Mouse (Mus musculus): ENCODE results near the gene Grm3. TPM values are rescaled to one million over a fixed set of nuclear protein-coding genes. Genes with fewer than 3 reads are reported as not detected.

The Grm3 gene
- total RNA-seq, 4 experiments from 2014 or later, result 59.9 to 75.7 (median 64.0) TPM

DNA sequence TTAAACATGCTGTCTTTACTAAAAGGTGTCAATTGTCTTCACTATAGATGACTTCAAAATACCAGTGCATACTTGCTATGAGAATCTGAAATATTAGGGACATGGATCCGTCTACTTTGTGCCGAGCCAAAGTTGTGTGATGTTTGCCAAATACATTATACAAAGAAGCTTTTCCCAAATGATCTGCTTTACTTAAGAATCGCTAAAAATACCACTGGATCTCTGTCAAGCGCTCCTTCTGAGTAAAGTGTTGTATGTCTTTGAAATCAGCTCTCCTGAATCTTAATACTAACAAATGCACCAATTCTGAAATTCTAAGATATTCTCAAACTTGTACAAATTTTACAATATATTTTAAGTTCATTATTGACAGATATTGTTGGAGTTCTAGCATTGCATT, 100.6 kb downstream of the Grm3 start:
- DNase-seq (ENCODE audit: low spot score in 2 of 2), result no peak

GRCm38 (mm10) chr5:9623095-9623459, 101.9 kb downstream of the Grm3 start:
- no peak for DNase-seq (ENCODE audit: low spot score in 2 of 2)

- no peak for DNase-seq (ENCODE audit: low spot score in 2 of 2)
Observed at GRCm38 (mm10) chr5:9622264-9623094, 102.5 kb downstream of the Grm3 start.

DNA sequence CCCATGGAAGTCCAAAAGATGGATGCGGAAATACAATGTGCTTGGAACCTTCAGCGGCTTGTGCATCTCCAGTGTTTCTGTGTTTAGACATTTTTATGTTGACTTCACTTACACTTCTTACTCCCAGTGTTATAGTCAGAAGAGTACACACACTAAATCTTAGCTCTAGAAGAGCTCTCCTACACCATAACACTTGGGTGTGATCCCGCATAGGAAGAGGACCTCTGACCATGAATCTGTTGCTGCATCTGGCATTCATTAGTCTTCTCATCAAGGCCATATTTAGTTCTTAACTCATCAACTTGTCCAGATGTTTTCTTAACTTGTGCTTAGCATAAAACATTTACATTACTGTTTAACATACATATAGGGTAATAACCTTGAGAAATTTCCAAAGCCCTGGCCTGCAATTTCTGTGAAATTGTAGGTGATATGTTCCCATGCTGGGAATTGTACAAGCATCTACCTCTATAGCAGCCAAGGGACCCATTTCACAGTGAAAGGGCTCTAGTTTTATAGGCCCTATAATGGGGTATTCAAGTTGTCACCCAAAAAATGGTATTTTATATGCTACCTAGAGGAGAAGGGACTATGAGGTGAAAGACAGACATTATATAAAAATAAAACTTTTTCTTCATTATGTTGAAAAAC, 103.4 kb downstream of the Grm3 start:
- no peak for DNase-seq (ENCODE audit: low spot score in 2 of 2)

- peak in 1 of 2 experiments; percentile 28 for DNase-seq (ENCODE audit: low spot score in 2 of 2)
Observed at GRCm38 (mm10) chr5:9579021-9579420, 145.9 kb downstream of the Grm3 start.

GRCm38 (mm10) chr5:9578571-9578970, 146.4 kb downstream of the Grm3 start:
- DNase-seq (ENCODE audit: low spot score in 2 of 2), result no peak

DNA sequence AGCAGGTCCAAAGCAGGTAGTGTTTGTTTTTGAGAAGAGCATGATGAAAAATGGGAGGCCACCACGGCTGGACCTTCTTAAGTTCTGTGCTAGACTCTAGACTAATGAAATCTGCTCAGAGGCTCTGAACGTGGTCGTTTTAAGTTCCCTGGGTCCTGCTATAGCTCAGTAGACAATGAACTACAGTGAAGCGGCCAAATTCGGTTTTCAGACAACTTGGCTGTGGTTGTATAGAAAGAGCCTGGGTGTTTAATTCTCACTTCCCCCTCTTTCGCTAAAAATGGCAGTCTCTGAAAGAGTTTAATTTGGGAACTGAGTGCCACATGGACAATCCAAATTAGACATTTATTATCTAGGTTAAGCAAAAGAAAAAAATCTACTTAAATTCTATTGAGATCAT, 154.0 kb downstream of the Grm3 start:
- DNase-seq (ENCODE audit: low spot score in 2 of 2), result no peak

DNA sequence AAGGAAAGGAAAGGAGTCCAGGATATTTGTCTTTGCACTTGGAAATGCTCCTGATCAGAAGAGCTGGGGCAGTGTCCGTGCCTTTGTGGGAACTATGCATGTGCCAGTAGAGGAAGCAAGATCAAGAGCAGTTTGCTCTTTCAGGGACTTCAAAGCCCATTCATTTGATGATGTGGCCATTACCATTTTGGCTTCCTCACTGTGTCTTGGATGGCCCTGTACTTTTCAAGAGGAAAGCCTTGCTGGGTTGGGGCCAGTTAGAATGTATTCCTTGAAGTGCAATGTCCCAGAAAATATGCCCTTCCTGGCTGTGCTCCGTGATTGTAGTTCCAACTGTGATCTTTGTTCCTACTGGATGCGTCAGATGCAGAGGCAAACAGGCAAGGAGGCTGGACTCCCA, 167.3 kb downstream of the Grm3 start:
- DNase-seq (ENCODE audit: low spot score in 2 of 2), result peak; percentile 39 to 55

DNA sequence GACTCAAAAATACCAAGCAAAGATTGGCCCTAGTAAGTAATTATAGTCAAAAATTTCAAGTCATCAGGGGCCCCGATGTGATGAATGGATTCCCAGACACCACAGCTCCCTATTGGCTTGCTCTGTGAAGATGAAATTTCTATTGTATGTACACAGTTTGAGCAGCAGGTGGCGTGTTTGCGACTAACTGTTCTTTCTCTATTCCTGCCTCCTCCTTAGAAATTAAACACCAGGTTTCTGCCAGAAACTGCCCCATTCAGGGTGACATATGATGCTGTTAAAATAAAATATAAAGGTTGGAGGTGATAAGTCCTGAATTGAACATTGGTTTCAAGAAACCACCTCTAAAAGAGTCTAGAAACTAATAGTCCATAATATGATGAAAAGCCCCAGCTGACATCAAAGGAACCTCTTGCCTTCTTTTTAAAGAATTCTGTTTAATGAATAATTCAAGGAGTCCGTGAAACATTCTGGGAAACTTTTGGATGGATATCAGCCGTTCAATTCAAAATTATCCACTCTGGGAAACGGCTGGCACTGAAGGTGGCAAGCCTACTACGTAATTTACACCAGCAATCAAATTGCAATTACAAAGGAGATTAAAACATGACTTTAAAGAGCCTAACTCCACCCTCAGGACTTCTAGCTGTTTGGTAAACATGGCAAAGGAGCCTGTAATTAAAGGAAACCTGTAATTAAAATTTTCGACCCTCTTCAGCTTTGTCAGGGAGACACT, 184.0 kb downstream of the Grm3 start:
- DNase-seq (ENCODE audit: low spot score in 2 of 2), result peak; percentile 53 to 57

DNA sequence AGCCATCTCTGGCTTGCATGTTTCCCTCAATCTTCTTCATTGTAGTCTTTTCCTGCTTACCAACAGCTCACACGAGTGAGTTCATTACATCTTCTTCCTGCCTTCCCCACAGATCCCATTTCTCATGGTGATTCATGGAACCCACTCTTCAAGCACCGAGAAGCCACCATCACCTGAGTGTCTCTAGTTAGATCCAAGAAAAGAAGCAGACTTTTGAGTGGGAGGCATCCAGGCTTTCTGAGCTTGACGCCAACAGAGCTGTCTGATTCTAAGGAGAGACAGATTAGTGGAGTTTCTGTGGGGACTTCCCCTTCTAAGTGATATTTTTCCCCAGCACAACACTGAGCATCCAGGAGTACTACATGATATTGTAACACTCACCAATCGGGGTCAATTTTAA, 199.5 kb downstream of the Grm3 start:
- DNase-seq (ENCODE audit: low spot score in 2 of 2), result no peak

- DNase-seq (ENCODE audit: low spot score in 2 of 2), result no peak
Observed at GRCm38 (mm10) chr5:9511027-9511426, 213.9 kb downstream of the Grm3 start.

DNA sequence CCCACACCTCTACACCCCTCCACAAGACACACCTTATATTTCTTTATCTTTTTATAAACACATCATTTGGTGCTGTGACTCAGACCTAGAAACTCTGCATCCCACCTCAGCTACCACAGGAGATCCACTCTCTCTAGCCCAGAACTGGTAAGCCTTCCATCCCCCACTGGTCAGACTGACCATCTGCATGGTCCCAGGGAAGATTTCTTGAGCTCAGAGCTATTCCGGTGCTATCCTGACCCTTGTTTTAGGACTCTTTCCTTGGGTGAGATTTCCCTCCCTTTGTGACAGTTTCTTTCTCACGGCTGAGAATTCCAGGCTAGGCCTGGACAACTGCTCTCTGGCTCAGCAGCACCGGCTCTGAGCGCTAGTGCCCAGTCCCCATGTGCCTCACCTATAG, 227.7 kb downstream of the Grm3 start:
- no peak for DNase-seq (ENCODE audit: low spot score in 2 of 2)

DNA sequence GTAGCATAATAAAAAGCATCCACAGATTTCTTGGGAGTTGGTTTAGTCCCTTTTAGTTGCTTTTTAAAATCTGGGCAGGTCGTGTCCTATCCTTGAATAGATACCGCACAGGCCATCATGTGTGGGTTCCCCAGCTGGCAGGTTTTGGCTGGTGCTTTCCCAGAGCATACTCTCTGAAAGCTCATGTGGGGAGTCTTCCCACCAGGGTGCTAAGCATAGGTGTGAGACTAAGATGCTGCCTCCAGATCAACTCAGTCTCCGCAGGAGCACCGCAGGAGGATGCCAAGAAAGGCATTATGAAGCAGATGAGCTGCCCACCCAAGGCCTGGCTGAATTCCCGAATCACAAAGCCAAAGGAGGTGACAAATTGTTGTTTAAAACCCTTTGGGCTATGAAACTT, 229.5 kb downstream of the Grm3 start:
- DNase-seq (ENCODE audit: low spot score in 2 of 2), result peak; percentile 11 to 12

DNA sequence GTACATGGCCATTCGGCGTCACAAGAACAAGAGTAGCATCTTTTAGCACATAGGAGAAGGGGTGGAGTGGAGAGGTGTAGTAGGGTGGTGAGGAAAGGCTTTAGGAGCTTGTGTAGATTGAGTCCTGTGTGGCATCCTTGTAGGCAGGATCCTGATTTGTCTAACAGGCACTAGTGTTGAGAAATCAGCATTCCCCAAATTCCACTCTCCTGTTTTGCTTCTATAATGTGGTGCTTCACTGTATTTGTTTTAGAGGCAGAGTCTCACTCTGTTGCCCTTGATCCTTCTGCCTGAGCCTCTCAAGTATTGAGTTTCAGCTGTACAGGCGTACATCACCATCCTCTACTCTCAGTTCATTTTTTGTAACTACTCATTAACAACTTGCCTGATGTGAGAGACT, 247.4 kb downstream of the Grm3 start:
- DNase-seq (ENCODE audit: low spot score in 2 of 2), result no peak

DNA sequence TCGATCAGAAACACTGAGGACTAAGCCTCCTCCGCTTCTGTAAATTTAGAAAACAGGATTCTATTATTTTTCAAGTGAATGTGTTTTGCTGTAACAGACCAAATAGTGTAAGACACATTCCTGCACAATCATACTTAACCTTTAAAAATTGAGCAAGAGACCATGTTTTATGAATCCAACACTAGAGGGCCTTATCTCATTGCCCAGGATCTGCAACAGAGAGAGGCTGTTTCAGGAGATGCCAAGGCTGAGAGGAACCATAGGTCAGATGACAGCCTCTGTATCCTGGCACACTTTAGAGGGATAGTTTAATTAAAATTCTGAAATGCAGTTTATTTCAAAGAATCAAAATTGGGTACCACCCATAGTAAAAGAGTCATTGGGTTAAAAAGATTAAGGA, 271.7 kb downstream of the Grm3 start:
- no peak for DNase-seq (ENCODE audit: low spot score in 2 of 2)

GRCm38 (mm10) chr5:9449570-9449969, 275.4 kb downstream of the Grm3 start:
- DNase-seq (ENCODE audit: low spot score in 2 of 2), result peak in 1 of 2 experiments; percentile 30

GRCm38 (mm10) chr5:9448931-9449330, 276.0 kb downstream of the Grm3 start:
- DNase-seq (ENCODE audit: low spot score in 2 of 2), result no peak

DNA sequence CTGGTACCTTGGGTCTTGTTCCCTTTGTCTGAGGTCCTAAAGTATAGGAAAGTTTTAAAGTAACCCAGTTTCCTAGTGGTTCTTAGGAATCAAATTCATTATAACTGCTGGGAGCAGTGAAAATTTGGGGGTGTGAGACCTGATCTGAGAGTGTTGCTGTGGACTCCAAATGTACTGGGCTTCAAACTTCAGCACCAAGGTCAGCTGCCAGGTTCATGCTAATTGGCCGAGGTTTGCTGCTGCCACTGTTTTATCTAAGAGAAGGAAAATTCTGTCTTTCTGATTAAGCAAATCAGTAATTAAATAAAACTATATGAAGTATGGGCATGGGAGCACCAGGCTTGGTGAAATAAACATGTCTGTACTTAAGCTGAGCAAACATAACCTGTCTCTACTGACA, 278.8 kb downstream of the Grm3 start:
- no peak for DNase-seq (ENCODE audit: low spot score in 2 of 2)

Data from layer of hippocampus, adult 8-10 months (tissue).